Mouse (Mus musculus): ENCODE data around the gene Apba1. TPM values are rescaled to one million over a fixed set of nuclear protein-coding genes. Genes with fewer than 3 reads are reported as not detected.

Gene Apba1
- polyA plus RNA-seq, 2 experiments, result 0.04 to 0.07 TPM

DNA sequence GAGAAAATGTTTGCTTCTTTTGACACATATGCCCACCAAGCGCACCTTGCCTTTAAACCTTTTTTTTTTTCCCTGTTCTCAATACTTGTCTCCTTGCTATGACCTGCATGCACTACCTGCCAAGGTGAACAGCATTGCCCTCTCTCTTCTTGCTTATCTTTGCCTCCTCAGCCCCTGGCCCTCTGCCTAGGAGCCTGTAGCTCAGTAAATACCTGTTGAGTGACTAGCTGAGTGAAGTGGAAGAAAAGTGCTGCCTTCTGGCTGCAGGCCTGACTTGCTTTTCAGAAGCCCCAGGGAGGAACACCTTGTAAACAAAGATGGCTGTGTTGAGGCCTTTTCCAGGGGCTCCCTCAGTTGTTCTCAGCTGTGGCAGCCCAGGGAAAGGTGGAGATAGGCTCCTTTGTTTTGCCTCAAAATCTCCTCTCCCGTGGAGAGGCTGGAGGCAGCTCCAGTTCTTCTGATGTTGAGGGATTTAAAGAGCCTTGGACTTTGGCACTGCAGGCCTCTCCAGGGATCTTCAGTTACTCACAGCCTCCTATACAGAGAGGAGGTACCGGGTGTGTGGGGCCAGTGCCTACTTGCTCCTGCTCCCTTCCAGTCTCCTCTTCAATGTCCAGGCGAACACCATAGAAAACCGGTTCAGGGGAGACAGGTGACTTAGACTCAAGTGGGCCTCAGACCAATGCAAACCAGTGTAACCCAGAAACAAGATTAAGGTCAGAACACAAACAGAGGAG is 209.6 kb downstream of the Apba1 start:
- WGBS (ENCODE audit: insufficient replicate concordance), result 53% methylated on average over 5 of the region's 5 CpGs
- TF ChIP-seq CTCF (IDR thresholded peaks at IDR 0.05; ENCODE audit: low read depth) (no peak), EP300 (IDR thresholded peaks at IDR 0.05; ENCODE audit: low read depth) (no peak)
- H3K4me3 ChIP-seq (ENCODE audit: insufficient read depth in 1 of 2, low read depth in 2 of 2, low read length in 2 of 2), result no peak overlapping the region
- no peak overlapping the region for H3K9ac ChIP-seq (replicated peaks)
- ATAC-seq (ENCODE audit: insufficient read depth), result no peak
- no peaks in the 10 kb centered on the region for H3K36me3 ChIP-seq (replicated peaks; ENCODE audit: control insufficient read depth, insufficient read depth, low read depth)
- no peaks in the 10 kb centered on the region for H3K4me1 ChIP-seq (replicated peaks; ENCODE audit: control insufficient read depth in 2 of 2, insufficient read depth in 2 of 2, low read length in 1 of 2)
- no peak overlapping the region for H3K4me2 ChIP-seq (ENCODE audit: low read depth)
- no peak overlapping the region for H3K27ac ChIP-seq
- DNase-seq (ENCODE audit: low read depth in 3 of 3, low spot score in 3 of 3), result no peak
- no peaks in the 10 kb centered on the region for H3K27me3 ChIP-seq (ENCODE audit: control insufficient read depth, insufficient read depth, low read length)
- no peaks in the 10 kb centered on the region for H3K9me3 ChIP-seq (ENCODE audit: control insufficient read depth, low read length)

DNA sequence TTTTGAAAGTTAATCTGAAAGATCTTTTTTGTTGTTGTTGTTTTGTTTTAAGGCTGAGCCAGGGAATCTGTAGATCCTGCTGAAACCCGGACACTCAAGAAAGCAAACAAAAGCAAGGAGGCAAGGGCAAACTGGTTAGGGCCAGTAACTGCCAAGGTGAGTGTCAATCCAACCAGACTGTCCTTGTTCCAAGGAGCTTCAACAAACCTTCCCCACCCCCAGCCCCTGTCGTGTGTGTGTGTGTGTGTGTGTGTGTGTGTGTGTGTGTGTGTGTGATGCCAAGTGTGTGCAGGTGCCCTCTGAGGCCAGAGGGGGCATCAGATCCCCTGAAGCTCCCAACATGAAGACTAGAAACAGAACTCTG is 210.2 kb downstream of the Apba1 start:
- Histone ChIP-seq H3K27me3 (ENCODE audit: control insufficient read depth, insufficient read depth, low read length) (no peaks in the 10 kb centered on the region), H3K36me3 (replicated peaks; ENCODE audit: control insufficient read depth, insufficient read depth, low read depth) (no peaks in the 10 kb centered on the region), H3K4me3 (ENCODE audit: insufficient read depth in 1 of 2, low read depth in 2 of 2, low read length in 2 of 2) (no peak overlapping the region), H3K27ac (no peak overlapping the region), H3K9ac (replicated peaks) (no peak overlapping the region), H3K4me1 (replicated peaks; ENCODE audit: control insufficient read depth in 2 of 2, insufficient read depth in 2 of 2, low read length in 1 of 2) (no peaks in the 10 kb centered on the region), H3K9me3 (ENCODE audit: control insufficient read depth, low read length) (no peaks in the 10 kb centered on the region), H3K4me2 (ENCODE audit: low read depth) (no peak overlapping the region)
- TF ChIP-seq EP300 (IDR thresholded peaks at IDR 0.05; ENCODE audit: low read depth), result no peak
- TF ChIP-seq CTCF (IDR thresholded peaks at IDR 0.05; ENCODE audit: low read depth), result no peak
- ATAC-seq (ENCODE audit: insufficient read depth), result no peak
- 47% methylated on average over 2 of the region's 2 CpGs for WGBS (ENCODE audit: insufficient replicate concordance)
- DNase-seq (ENCODE audit: low read depth in 3 of 3, low spot score in 3 of 3), result no peak

DNA sequence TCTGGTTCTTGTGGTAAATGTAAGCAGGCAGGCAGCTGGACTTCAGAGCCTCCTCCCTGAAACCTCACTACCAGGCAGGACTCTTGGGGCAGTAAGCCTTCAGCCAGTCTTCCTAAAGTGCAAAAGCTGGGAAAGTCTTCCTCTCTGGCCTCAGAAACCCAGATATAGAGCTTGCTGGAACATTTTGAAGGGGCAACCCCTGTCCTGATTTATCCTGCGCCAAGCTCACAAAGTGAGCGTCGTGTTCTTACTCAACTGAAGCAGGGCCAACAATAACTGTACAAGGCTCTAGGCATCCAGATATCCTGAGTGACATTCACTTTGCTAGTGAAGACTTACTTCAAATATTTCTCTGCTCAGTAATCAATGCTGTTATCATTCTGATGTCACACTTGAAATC is 211.7 kb downstream of the Apba1 start:
- Histone ChIP-seq H3K27me3 (ENCODE audit: control insufficient read depth, insufficient read depth, low read length) (no peaks in the 10 kb centered on the region), H3K9me3 (ENCODE audit: control insufficient read depth, low read length) (no peaks in the 10 kb centered on the region), H3K4me3 (ENCODE audit: insufficient read depth in 1 of 2, low read depth in 2 of 2, low read length in 2 of 2) (no peak overlapping the region), H3K36me3 (replicated peaks; ENCODE audit: control insufficient read depth, insufficient read depth, low read depth) (no peaks in the 10 kb centered on the region), H3K9ac (replicated peaks) (no peak overlapping the region), H3K4me2 (ENCODE audit: low read depth) (no peak overlapping the region), H3K27ac (no peak overlapping the region), H3K4me1 (replicated peaks; ENCODE audit: control insufficient read depth in 2 of 2, insufficient read depth in 2 of 2, low read length in 1 of 2) (no peaks in the 10 kb centered on the region)
- DNase-seq (ENCODE audit: low read depth in 3 of 3, low spot score in 3 of 3), result no peak
- 89% methylated on average over 3 of the region's 3 CpGs for WGBS (ENCODE audit: insufficient replicate concordance)
- ATAC-seq (ENCODE audit: insufficient read depth), result no peak
- TF ChIP-seq CTCF (IDR thresholded peaks at IDR 0.05; ENCODE audit: low read depth) (no peak), EP300 (IDR thresholded peaks at IDR 0.05; ENCODE audit: low read depth) (no peak)

DNA sequence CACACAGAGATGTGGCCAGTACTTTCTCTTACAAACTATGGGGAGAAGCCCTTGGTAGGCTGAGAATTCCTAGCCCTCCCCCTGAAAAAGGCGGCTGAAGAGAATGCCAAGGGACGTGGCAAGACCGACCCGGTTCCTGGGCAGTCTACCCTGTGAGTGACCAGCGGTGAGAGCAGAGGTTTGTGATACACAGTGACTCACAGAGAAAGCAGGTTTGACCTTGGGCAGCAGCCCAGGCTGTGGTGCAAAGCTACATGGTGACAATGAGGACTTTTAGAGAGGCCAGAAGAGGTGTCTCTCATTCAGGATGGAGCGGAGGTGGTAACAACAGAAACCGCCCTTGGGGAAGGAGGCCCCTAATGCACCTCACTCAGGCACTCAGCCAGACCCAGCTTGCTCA is 212.7 kb downstream of the Apba1 start:
- Histone ChIP-seq H3K4me1 (replicated peaks; ENCODE audit: control insufficient read depth in 2 of 2, insufficient read depth in 2 of 2, low read length in 1 of 2) (no peaks in the 10 kb centered on the region), H3K4me2 (ENCODE audit: low read depth) (no peak overlapping the region), H3K4me3 (ENCODE audit: insufficient read depth in 1 of 2, low read depth in 2 of 2, low read length in 2 of 2) (no peak overlapping the region), H3K36me3 (replicated peaks; ENCODE audit: control insufficient read depth, insufficient read depth, low read depth) (no peaks in the 10 kb centered on the region), H3K27ac (no peak overlapping the region), H3K9me3 (ENCODE audit: control insufficient read depth, low read length) (no peaks in the 10 kb centered on the region), H3K9ac (replicated peaks) (no peak overlapping the region), H3K27me3 (ENCODE audit: control insufficient read depth, insufficient read depth, low read length) (no peaks in the 10 kb centered on the region)
- WGBS (ENCODE audit: insufficient replicate concordance), result 71% methylated on average over 7 of the region's 7 CpGs
- DNase-seq (ENCODE audit: low read depth in 3 of 3, low spot score in 3 of 3) (no peak), ATAC-seq (ENCODE audit: insufficient read depth) (no peak)
- no peak for TF ChIP-seq CTCF (IDR thresholded peaks at IDR 0.05; ENCODE audit: low read depth)
- TF ChIP-seq EP300 (IDR thresholded peaks at IDR 0.05; ENCODE audit: low read depth), result no peak

DNA sequence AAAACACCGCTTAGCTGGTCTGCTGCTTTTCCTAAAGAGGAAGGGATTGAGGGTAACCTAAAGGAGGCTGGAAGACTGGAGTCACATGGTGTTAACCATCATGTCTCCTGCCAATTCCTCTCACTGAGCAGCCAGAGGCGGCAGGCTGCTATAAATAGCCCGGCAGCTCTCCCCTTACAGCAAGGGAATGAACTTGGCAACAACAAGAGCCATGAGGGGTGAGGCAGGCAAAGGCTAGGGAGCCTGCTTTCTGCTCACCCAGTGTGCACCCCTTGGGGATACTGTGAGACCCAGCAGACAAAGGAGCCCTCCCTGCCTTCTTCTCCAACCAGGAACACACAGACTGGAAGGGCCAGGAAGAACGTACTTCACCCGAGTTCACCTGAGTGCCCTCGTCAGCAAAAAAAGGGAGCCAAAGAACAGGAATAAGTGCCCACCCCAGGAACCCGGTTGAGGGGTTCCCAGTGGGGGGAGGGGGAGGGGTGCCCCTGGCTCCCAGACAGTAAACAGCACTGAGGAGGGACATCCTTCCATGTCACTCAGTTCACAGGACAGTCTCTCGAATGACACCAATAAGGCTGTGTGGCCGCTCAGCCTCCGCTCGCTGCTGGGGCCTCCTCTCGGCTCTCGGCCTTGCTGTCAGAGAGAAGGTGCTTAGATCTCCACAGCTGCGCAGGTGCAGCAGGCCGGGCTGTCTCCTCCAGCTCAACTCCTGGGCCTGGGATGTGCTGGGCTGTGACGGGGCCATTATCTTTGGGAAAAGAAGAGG is 214.4 kb downstream of the Apba1 start:
- H3K4me1 ChIP-seq (replicated peaks; ENCODE audit: control insufficient read depth in 2 of 2, insufficient read depth in 2 of 2, low read length in 1 of 2), result no peaks in the 10 kb centered on the region
- TF ChIP-seq EP300 (IDR thresholded peaks at IDR 0.05; ENCODE audit: low read depth) (no peak), CTCF (IDR thresholded peaks at IDR 0.05; ENCODE audit: low read depth) (no peak)
- DNase-seq (ENCODE audit: low read depth in 3 of 3, low spot score in 3 of 3), result no peak
- no peaks in the 10 kb centered on the region for H3K27me3 ChIP-seq (ENCODE audit: control insufficient read depth, insufficient read depth, low read length)
- ATAC-seq (ENCODE audit: insufficient read depth), result no peak
- H3K9ac ChIP-seq (replicated peaks), result no peak overlapping the region
- H3K4me2 ChIP-seq (ENCODE audit: low read depth), result no peak overlapping the region
- no peaks in the 10 kb centered on the region for H3K36me3 ChIP-seq (replicated peaks; ENCODE audit: control insufficient read depth, insufficient read depth, low read depth)
- no peak overlapping the region for H3K4me3 ChIP-seq (ENCODE audit: insufficient read depth in 1 of 2, low read depth in 2 of 2, low read length in 2 of 2)
- H3K9me3 ChIP-seq (ENCODE audit: control insufficient read depth, low read length), result no peaks in the 10 kb centered on the region
- WGBS (ENCODE audit: insufficient replicate concordance), result 63% methylated on average over 16 of the region's 16 CpGs
- H3K27ac ChIP-seq, result no peak overlapping the region

All from liver, embryonic 14.5 days (tissue).